Mouse (Mus musculus) thymus, adult 2 months (tissue): ENCODE measurements around the gene Guca2a. TPM values are rescaled to one million over a fixed set of nuclear protein-coding genes. Genes with fewer than 3 reads are reported as not detected.

Experiments used
- DNase-seq: peaks from one replicate; pipeline ENCODE4 v3.0.0; 2021
- H3K27ac ChIP-seq: fragments of 200-500 bp; 2 replicates; pipeline ENCODE4 v1.5.1; 2012; ENCODE audit warnings: low read length, control low read depth; ENCODE audit not compliant: control insufficient read depth, insufficient read depth
- H3K27me3 ChIP-seq: fragments of 200-500 bp; 2 replicates; pipeline ENCODE4 v1.6.1; 2012; ENCODE audit warnings: mild to moderate bottlenecking, low read length, moderate library complexity, mixed read lengths; ENCODE audit not compliant: control insufficient read depth, insufficient read depth
- H3K36me3 ChIP-seq: fragments of 200-500 bp; 2 replicates; pipeline ENCODE4 v1.6.1; 2012; ENCODE audit warnings: mild to moderate bottlenecking, low read length, moderate library complexity; ENCODE audit not compliant: control insufficient read depth, insufficient read depth
- H3K4me1 ChIP-seq: fragments of 200-500 bp; replicated peaks from 2 replicates; pipeline ENCODE4 v1.6.1; 2012; ENCODE audit warnings: low read length; ENCODE audit not compliant: control insufficient read depth, insufficient read depth
- H3K4me3 ChIP-seq: fragments of 200-500 bp; 2 replicates; pipeline ENCODE4 v1.5.1; 2012; ENCODE audit warnings: mild to moderate bottlenecking, low read length, control low read depth, moderate library complexity; ENCODE audit not compliant: control insufficient read depth, insufficient read depth
- CTCF ChIP-seq: fragments of 200-500 bp; IDR thresholded peaks from 2 replicates; pipeline ENCODE4 v1.5.1; 2012; ENCODE audit warnings: mild to moderate bottlenecking, control low read depth, low read length, moderate library complexity, borderline replicate concordance; ENCODE audit not compliant: control insufficient read depth, poor library complexity, insufficient read depth; ENCODE audit errors: extremely low read depth
- POLR2A ChIP-seq: fragments of 200-500 bp; IDR thresholded peaks from 2 replicates; pipeline ENCODE4 v1.6.1; 2012; ENCODE audit warnings: mild to moderate bottlenecking, low read length, control low read depth, moderate library complexity; ENCODE audit not compliant: control insufficient read depth, poor library complexity, insufficient read depth; ENCODE audit errors: extremely low read depth
- WGBS: fragments of 180-500 bp; shearing (Covaris S2); methylation state at CpG from one replicate; pipeline ENCODE4 v1.1.7; 2018; 5-methylcytosine and 5-hydroxymethylcytosine counted together
- polyA plus RNA-seq: library from polyadenylated mRNA; depleted of rRNA; stranded (reverse); fragments of >200 nt; gene quantifications from 2 replicates; pipeline ENCODE4 v1.2.3, GENCODE M21; 2012; rRNA removed

Gene Guca2a
- polyA plus RNA-seq, 1 experiment: 0.75 TPM

DNA sequence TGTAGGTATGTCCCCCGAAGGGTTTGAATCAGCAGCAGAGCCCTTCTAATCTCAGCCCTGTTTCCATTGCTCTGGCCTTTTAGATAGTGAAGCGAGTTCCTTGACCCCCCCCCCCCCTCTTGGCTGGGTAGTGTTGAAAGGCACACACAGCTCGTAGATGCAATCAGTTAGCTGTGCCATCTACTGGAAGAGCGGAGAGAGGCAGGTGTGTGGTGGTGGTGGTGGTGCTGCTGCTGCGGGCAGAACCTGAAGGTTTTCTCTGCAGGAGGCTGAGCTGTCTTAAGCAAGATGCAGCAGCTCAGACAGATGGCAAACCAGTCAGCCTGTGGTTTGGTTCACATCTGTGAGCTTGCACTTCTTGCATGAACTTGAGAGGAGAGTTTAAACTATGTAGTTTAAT is 35.2 kb downstream of the Guca2a start:
- WGBS: 14% methylated on average over 5 of the region's 5 CpGs
- peaks cover 50% of the 10 kb centered on the region for H3K4me1 ChIP-seq
- no peak overlapping the region for H3K4me3 ChIP-seq
- no peaks in the 10 kb centered on the region for H3K36me3 ChIP-seq
- no peaks in the 10 kb centered on the region for H3K27me3 ChIP-seq
- peak; percentile 82 for DNase-seq
- TF ChIP-seq CTCF (peak; percentile 52; the same call in 1 of the 2 replicates), POLR2A (no peak)
- peak overlapping the region; percentile 28; the same call in 1 of the 2 replicates for H3K27ac ChIP-seq

DNA sequence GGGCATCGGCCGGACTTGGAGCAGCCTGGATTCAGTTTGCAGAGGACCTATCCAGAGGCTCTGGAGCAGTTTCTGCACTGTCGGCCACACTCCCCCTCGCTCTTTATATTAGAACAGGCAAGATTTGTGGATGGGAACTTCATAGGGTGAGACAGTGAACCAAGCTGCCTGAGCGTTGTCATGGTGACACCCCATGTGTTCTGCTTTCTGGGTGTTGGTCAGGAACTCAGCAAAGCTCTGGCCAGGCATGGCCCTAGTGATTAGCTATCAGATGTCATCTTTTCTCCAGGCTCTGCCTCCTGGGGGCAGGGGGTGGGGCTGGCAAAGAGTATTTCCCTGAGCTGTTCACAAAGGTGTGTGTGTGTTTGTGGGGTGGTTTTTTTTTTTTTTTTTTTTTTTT is 45.1 kb downstream of the Guca2a start:
- Histone ChIP-seq H3K4me3 (no peak overlapping the region), H3K27ac (no peak overlapping the region), H3K36me3 (no peaks in the 10 kb centered on the region), H3K4me1 (peaks cover 6% of the 10 kb centered on the region), H3K27me3 (no peaks in the 10 kb centered on the region)
- TF ChIP-seq POLR2A: no peak
- no peak for TF ChIP-seq CTCF
- DNase-seq: no peak
- WGBS: 79% methylated on average over 5 of the region's 5 CpGs

DNA sequence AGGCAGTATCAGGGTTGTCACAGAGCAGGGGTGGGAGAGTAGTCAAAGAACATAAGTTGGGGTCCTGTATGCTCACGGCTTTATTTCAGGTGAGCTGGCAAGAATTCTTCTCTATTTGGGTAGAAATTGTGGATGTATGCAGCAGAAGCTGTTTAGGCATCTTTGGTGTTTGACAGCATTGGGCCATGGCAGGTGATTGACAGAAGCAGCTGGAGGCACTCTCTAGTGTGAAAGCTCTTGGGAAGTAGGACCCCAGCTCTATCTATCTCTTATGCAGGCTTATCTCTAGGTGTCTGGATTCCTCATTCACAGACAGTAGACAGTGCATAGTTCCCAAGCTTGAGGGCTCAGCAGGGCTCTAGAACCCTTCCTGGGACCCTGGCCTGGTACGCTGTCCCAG is 48.2 kb downstream of the Guca2a start:
- H3K27ac ChIP-seq: no peak overlapping the region
- no peak overlapping the region for H3K4me3 ChIP-seq
- no peaks in the 10 kb centered on the region for H3K36me3 ChIP-seq
- DNase-seq: no peak
- H3K4me1 ChIP-seq: peaks cover 17% of the 10 kb centered on the region
- 98% methylated on average over 2 of the region's 2 CpGs for WGBS
- TF ChIP-seq POLR2A (no peak), CTCF (no peak)
- no peaks in the 10 kb centered on the region for H3K27me3 ChIP-seq

Other genes with a start within 250 kb of the Guca2a start
- 3.4 and 3.7 TPM in 2 replicates for gene Ccdc30, start 222.2 kb upstream of the Guca2a start, polyA plus RNA-seq
- gene Ppcs, start 215.3 kb upstream of the Guca2a start, polyA plus RNA-seq: 20.1 and 21.8 TPM in 2 replicates
- 0.35 and 0.55 TPM in 2 replicates for gene Zmynd12, start 214.9 kb upstream of the Guca2a start, polyA plus RNA-seq
- 1.8 and 2.2 TPM in 2 replicates for gene Rimkla, start 145.1 kb upstream of the Guca2a start, polyA plus RNA-seq
- gene Foxj3, start 100.7 kb upstream of the Guca2a start, polyA plus RNA-seq: 27.2 and 31.2 TPM in 2 replicates
- gene Frg2f1, start 98.2 kb upstream of the Guca2a start, polyA plus RNA-seq: 4.4 and 7.1 TPM in 2 replicates
- 1.7 and 2.7 TPM in 2 replicates for gene Guca2b, start 21.2 kb downstream of the Guca2a start, polyA plus RNA-seq
- 40.0 and 65.7 TPM in 2 replicates for gene Hivep3, start 96.1 kb downstream of the Guca2a start, polyA plus RNA-seq